Mouse (Mus musculus) B cell, adult (primary cell): ENCODE results near the gene Tas2r102. TPM values are rescaled to one million over a fixed set of nuclear protein-coding genes. Genes with fewer than 3 reads are reported as not detected.

Source experiments
- total RNA-seq: library from RNA; stranded (reverse); gene quantifications from 4 replicates; pipeline ENCODE4 v1.2.4, GENCODE M21; 2023; ENCODE audit not compliant: inconsistent age

The Tas2r102 gene
- total RNA-seq, result not detected in 4 replicates

GRCm38 (mm10) chr6:132761831-132762230 is at the start of gene Tas2r102:
TSS of gene Tas2r102 (plus strand) at chr6:132762131.

GRCm38 (mm10) chr6:132737935-132738334 is 24.0 kb upstream of the Tas2r102 start, which contains the start of gene Tas2r115:
TSS of gene Tas2r115 (minus strand) at chr6:132738035.

DNA sequence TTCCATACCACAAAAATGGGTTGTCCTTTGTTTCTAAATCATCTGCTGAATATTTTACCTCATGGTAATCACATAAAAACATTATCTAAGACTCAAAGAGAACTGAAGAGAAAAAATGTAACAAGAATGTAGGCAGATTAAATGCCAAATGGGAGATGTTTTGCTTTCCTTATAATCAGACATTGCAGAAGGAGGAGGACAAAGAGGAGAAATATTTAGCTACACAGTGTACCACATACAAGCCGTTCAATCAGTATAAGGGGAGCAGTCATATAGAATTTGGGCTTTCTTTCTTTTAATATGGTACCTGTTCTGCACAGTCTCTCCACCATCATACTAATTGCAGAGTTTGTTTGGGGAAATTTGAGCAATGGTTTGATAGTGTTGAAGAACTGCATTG is 7.5 kb upstream of the Tas2r102 start, which contains the start of gene Tas2r124:
Gene Tas2r124, plus strand, starts transcription at position 301 of the 400 bp plus-strand sequence.

GRCm38 (mm10) chr6:132778062-132778461 is 16.1 kb downstream of the Tas2r102 start, which contains the start of gene Tas2r136:
TSS of gene Tas2r136 (minus strand) at chr6:132778162.

DNA sequence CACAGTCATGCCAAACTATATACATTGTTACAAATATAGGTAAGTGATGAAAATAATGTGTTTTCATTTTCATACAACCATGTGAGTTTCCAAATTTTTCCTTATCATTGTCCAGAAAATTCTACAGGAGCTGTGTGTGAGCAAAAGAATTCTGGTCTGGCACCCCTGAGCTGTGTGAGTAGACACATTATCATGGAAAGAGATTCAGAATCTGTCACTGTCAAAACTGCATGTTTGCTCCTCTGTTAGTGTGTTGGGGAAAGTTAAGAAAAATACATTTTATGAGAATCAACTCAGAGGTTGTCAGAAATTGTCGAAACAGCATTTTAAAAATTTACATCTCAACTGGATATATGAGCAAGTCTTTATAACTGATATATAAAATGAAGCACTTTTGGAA is 40.6 kb downstream of the Tas2r102 start, which contains the start of gene Tas2r117:
Gene Tas2r117, plus strand, starts transcription at position 301 of the 400 bp plus-strand sequence.

Other genes starting within 250 kb of the Tas2r102 start
- not detected in 4 replicates for gene Prh1, start 192.3 kb upstream of the Tas2r102 start, total RNA-seq
- gene Prp2, start 166.2 kb upstream of the Tas2r102 start, total RNA-seq, result not detected in 4 replicates
- not detected in 4 replicates for gene A630073D07Rik, start 110.6 kb upstream of the Tas2r102 start, total RNA-seq
- not detected in 4 replicates for gene Tas2r120, start 105.2 kb upstream of the Tas2r102 start, total RNA-seq
- not detected in 4 replicates for gene Tas2r121, start 61.1 kb upstream of the Tas2r102 start, total RNA-seq
- not detected in 4 replicates for gene Tas2r122, start 50.2 kb upstream of the Tas2r102 start, total RNA-seq
- gene Tas2r115, start 24.1 kb upstream of the Tas2r102 start, total RNA-seq, result not detected in 4 replicates
- gene Tas2r124, start 7.4 kb upstream of the Tas2r102 start, total RNA-seq, result not detected in 4 replicates
- not detected in 4 replicates for gene Tas2r136, start 16.0 kb downstream of the Tas2r102 start, total RNA-seq
- not detected in 4 replicates for gene Tas2r117, start 40.7 kb downstream of the Tas2r102 start, total RNA-seq
- not detected in 4 replicates for gene Tas2r123, start 85.0 kb downstream of the Tas2r102 start, total RNA-seq
- not detected in 4 replicates for gene Tas2r116, start 93.3 kb downstream of the Tas2r102 start, total RNA-seq
- gene Tas2r110, start 105.9 kb downstream of the Tas2r102 start, total RNA-seq, result not detected in 4 replicates
- not detected in 4 replicates for gene Tas2r113, start 130.9 kb downstream of the Tas2r102 start, total RNA-seq
- not detected in 4 replicates for gene Tas2r125, start 147.5 kb downstream of the Tas2r102 start, total RNA-seq
- not detected in 4 replicates for gene Tas2r129, start 189.0 kb downstream of the Tas2r102 start, total RNA-seq
- not detected in 4 replicates for gene Tas2r131, start 195.8 kb downstream of the Tas2r102 start, total RNA-seq
- gene Tas2r109, start 218.8 kb downstream of the Tas2r102 start, total RNA-seq, result not detected in 4 replicates